Mouse (Mus musculus) lung, postnatal 0 days (tissue): ENCODE data around the gene Lmo7. TPM values are rescaled to one million over a fixed set of nuclear protein-coding genes. Genes with fewer than 3 reads are reported as not detected.

ENCODE experiments used
- ATAC-seq: fragments of 200-750 bp; cut with Nextera tagmentation; 2 replicates; pipeline ENCODE4 v1.8.0; 2017; ENCODE audit warnings: moderate library complexity
- DNase-seq: peaks from one replicate; pipeline ENCODE4 v3.0.0-alpha.2; 2016; ENCODE audit warnings: low spot score
- H3K27ac ChIP-seq: fragments of 300-500 bp; sonication (generic); 2 replicates; pipeline ENCODE4 v1.5.1; 2014; ENCODE audit warnings: antibody characterized with exemption, mild to moderate bottlenecking, low read length, mixed read lengths
- H3K27me3 ChIP-seq: fragments of 300-500 bp; sonication (generic); replicated peaks from 2 replicates; pipeline ENCODE4 v1.6.1; 2014; ENCODE audit warnings: low read length, mixed read lengths; ENCODE audit not compliant: insufficient read depth
- H3K36me3 ChIP-seq: fragments of 300-500 bp; sonication (generic); 2 replicates; pipeline ENCODE4 v1.6.1; 2014; ENCODE audit warnings: low read length, mixed read lengths; ENCODE audit not compliant: insufficient read depth
- H3K4me1 ChIP-seq: fragments of 300-500 bp; sonication (generic); 2 replicates; pipeline ENCODE4 v1.6.1; 2014; ENCODE audit warnings: antibody characterized with exemption, low read depth, low read length, mixed read lengths; ENCODE audit not compliant: insufficient read depth
- H3K4me2 ChIP-seq: fragments of 300-500 bp; sonication (generic); replicated peaks from 2 replicates; pipeline ENCODE4 v1.6.1; 2014; ENCODE audit warnings: low read depth, mild to moderate bottlenecking, low read length, moderate library complexity, mixed read lengths
- H3K4me3 ChIP-seq: fragments of 300-500 bp; sonication (generic); 2 replicates; pipeline ENCODE4 v1.5.1; 2014; ENCODE audit warnings: low read depth, low read length
- H3K9ac ChIP-seq: fragments of 300-500 bp; sonication (generic); replicated peaks from 2 replicates; pipeline ENCODE4 v1.6.1; 2014; ENCODE audit warnings: low read depth, mild to moderate bottlenecking
- H3K9me3 ChIP-seq: fragments of 300-500 bp; sonication (generic); 2 replicates; pipeline ENCODE4 v1.6.1; 2016; ENCODE audit warnings: low read length, mixed read lengths
- CTCF ChIP-seq: IDR thresholded peaks from 2 replicates; pipeline ENCODE4 v1.5.1; 2016; ENCODE audit warnings: antibody characterized with exemption, mild to moderate bottlenecking
- EP300 ChIP-seq: IDR thresholded peaks from 2 replicates; pipeline ENCODE4 v1.6.1; 2016; ENCODE audit warnings: antibody characterized with exemption, mild to moderate bottlenecking, control low read depth
- WGBS: fragments of 180-500 bp; shearing (Covaris S2); extraction: QIAGEN DNeasy Blood & Tissue Kit; methylation state at CpG from one replicate; pipeline ENCODE4 v1.1.7; 2014; 5-methylcytosine and 5-hydroxymethylcytosine counted together
- polyA plus RNA-seq: library from polyadenylated mRNA; unstranded; fragments of >200 nt; fragmentation: Nextera tagmentation; extraction: Ambion mirVana; gene quantifications from 2 replicates; pipeline ENCODE4 v1.2.1, GENCODE M21; 2015

Lmo7 gene
- polyA plus RNA-seq, 1 experiment from 2014 or later, result 125 TPM

- no peaks in the 10 kb centered on the region for H3K27me3 ChIP-seq
- WGBS, result 87% methylated on average over 11 of the region's 11 CpGs
- H3K27ac ChIP-seq, result no peak overlapping the region
These were observed 246.4 kb downstream of the Lmo7 start for GRCm38 (mm10) chr14:101976021-101976685.

More at GRCm38 (mm10) chr14:101976021-101976685, 246.4 kb downstream of the Lmo7 start:
- H3K4me3 ChIP-seq, result no peak overlapping the region
- no peaks in the 10 kb centered on the region for H3K4me1 ChIP-seq
- ATAC-seq, result no peak
- H3K36me3 ChIP-seq, result no peaks in the 10 kb centered on the region
- no peak for DNase-seq
- no peak overlapping the region for H3K9ac ChIP-seq
- no peak for TF ChIP-seq CTCF
- TF ChIP-seq EP300, result no peak
- H3K4me2 ChIP-seq, result no peak overlapping the region
- H3K9me3 ChIP-seq, result no peaks in the 10 kb centered on the region

Other genes with a start within 250 kb of the Lmo7 start
- 8.5 and 11.6 TPM in 2 replicates for gene Tbc1d4, start 120.8 kb upstream of the Lmo7 start, polyA plus RNA-seq
- gene Commd6, start 89.3 kb upstream of the Lmo7 start, polyA plus RNA-seq, result 86.3 and 88.5 TPM in 2 replicates
- 43.0 and 48.6 TPM in 2 replicates for gene Uchl3, start 76.0 kb upstream of the Lmo7 start, polyA plus RNA-seq
- 1.9 and 2.1 TPM in 2 replicates for gene Gm9922, start 143 bp upstream of the Lmo7 start, polyA plus RNA-seq